Mouse (Mus musculus) right cerebral cortex, postnatal 25 days (tissue): ENCODE data around the gene Cxcl3.
"Not testable (repeated sequence)": the region's sequence is repeated elsewhere in the genome, so short reads cannot be mapped to it uniquely, and the experiment has no call there.

ENCODE experiments used
- DNase-seq: peaks from one replicate; pipeline ENCODE4 v3.0.0; 2022

Gene Cxcl3

GRCm38 (mm10) chr5:90794195-90794625 is 8.3 kb downstream of the Cxcl3 start, which contains the start of gene Cxcl15:
Cxcl15 (plus strand) TSS chr5:90794534.
- no peak for DNase-seq

DNA sequence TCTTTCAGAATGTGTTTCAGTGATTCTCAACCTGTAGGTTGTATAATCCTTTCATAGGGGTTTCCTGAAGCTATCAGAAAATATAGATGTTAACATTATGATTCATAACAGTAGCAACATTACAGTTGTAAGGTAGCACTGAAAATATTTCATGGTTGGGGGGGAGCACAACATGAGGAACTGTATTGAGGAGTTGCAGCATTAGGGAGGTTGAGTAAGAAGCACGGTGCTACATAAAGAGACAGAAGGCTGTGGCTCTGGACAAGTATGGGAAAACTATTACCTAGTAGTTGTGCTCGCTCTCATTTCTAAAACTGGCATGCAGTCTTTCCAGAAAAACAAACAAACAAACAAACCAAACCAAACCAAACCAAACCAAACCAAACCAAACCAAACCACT is 9.5 kb downstream of the Cxcl3 start:
- DNase-seq: not testable (repeated sequence)

DNA sequence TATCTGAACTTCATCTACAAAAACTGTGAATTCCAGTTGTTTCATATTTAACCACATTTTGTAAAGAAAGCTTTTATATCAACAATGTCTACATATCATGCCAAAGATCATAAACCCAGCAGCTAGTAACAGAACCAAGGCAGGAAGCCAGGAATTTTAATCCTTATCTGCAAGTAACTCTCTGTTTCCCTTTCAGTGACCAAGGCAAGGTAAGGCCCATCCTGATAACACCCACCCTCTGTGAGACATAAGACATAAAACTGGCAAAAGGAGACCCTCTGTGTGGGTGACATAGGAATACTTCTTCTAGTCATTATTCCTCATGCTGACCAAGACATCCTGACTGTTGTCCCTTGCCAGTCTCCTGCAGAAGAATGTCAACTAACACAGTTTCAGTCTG is 18.7 kb downstream of the Cxcl3 start:
- DNase-seq: no peak

DNA sequence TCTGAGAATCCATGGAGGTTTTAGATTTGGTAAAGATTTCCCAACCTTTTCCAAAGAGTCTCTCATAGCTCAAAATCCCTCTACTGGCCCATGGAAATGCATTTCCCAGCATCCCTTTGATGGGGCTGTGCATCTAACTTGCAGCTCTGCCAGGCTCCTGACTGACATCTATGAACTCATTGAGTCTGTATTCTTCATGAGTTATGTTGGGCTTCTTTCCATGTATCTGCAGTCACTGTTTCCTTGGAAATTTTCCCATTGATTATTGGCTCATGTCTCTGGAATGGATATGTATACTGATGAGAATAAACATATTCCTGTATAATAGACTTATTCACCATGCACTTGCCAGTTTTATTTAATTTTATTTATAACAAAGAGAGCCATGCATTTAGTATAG is 20.1 kb downstream of the Cxcl3 start:
- DNase-seq: no peak

- DNase-seq: no peak
Measured at GRCm38 (mm10) chr5:90807176-90807950, 21.5 kb downstream of the Cxcl3 start.

DNA sequence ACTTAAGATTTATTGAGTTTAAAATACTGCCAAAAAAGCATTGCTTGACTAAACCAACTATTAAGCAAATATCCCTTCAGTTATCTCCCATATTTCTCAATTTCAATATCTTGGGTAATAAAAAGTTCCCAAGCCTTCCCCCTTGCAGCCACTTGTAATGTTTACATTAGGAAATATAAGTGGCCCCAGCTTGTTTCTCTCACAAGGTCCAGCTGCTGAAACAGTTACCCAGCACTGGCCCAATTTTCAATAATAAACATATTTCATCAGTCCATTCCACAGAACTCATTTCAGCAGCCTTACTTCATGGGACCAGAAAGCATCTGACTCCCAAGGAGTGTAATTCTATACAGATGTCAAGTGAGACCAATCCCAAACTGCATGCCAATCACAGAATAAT is 33.9 kb downstream of the Cxcl3 start:
- DNase-seq: no peak

DNA sequence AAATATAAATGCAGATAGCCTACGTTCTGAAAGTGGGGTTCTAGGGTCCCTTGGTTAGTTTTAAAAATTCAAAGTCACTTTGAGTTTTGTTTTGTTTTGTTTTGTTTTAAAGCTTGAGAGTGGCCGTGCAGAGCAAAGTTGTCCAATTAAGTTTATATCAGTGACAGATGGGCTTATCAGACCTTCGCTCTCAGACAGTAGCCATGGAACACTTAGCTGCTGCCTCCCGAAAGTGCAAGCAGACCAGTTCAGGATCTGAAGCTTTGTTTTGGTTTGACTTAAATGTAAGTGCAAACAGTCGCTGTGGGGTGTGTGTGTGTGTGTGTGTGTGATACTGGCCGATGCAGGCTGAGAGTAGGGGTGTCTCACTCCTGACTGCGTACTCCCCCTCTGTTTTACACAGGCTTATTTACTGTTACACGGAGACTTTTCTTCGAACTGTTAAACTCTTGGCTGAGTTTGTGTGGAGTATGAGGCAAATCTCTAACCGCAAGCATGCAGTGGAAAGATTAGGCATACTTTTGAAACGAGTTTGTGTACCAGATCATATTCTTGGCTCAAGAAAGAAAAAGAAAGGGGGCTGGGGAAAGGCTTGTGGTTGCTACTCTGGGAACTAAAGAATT is 46.4 kb downstream of the Cxcl3 start:
- no peak for DNase-seq

DNA sequence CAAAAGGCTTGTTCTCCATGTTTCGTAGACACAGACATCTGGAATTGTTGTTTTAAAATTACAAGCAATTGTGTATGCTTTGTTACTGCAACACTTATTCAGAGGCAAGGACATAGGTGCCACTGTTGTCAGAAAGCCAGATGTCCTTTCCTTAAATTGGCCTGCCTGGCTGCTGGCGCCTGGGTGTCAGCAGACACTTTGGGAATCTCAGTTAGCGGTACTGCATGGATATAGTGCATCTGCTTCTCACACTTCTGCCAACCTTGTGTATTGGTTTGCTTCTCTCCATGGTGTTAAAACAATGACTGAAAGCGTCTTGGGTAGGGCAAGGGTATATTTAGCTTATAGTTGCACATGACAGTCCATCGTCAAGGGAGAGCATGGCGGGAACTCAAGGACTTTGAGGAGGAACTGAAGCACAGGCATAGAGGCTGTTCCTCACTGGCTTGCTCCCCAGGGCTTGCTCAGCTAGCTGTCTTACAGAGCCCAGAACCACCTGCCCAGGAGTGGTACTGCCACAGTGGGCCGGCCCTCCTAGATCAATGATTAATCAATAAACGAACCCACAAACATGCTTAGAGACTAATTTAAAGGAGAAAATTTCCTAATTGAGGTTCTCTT is 47.0 kb downstream of the Cxcl3 start:
- DNase-seq: no peak

DNA sequence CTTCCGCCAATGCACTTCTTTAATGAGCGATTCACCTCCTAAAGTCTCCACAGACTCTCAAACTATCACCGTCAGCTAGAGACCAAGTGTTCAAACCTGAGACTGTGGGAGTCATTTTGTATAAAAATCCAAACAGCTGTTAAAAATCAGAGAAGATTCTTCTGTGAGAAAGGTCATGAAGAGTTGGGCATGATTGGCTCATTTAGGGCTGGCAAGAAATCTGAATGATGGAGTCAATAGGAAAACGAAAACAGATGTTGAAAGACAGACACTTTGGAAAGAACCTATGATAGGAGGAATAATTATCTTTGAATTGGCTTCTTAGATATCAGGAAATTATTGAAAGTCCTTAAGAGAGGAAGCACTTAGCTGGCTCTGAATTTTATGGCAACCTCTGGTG is 48.5 kb downstream of the Cxcl3 start:
- DNase-seq: no peak

DNA sequence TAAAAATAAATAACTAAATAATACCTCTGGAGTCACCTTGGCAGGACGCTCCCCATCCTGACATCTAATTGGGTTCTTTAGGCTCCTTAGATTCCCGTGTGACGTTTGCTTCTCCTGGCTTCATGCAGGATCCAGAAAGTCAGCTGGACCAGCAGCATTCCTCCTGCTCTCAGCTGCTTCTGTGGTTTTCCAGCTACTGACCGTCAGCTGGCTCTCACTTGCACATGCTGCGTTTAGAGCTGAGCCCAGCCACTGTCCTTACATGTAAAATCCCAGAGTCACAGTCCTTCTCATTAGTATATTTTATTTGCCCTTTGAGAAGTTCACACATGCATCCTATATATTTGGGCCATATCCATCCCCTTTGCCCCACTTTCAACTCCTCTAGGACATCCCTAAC is 52.7 kb downstream of the Cxcl3 start:
- DNase-seq: no peak
